Mouse (Mus musculus) ES-E14 (cell line): ENCODE data around the gene Gimap8. TPM values are rescaled to one million over a fixed set of nuclear protein-coding genes. Genes with fewer than 3 reads are reported as not detected.

Experiments
- DNase-seq: peaks from one replicate; pipeline ENCODE4 v3.0.0-alpha.2; 2013; ENCODE audit warnings: low read depth, low spot score
- H3K27ac ChIP-seq: 2 replicates; pipeline ENCODE4 v1.5.1; 2012; ENCODE audit warnings: low read depth, mild to moderate bottlenecking, low read length, moderate library complexity, mixed read lengths; ENCODE audit not compliant: poor library complexity, insufficient read depth, severe bottlenecking
- H3K36me3 ChIP-seq: 2 replicates; pipeline ENCODE4 v1.6.1; 2012; ENCODE audit warnings: mild to moderate bottlenecking, low read length, moderate library complexity, mixed read lengths; ENCODE audit not compliant: control insufficient read depth, poor library complexity, insufficient read depth, severe bottlenecking
- H3K4me1 ChIP-seq, 2 experiments: fragments of 150-350 bp in 1 of 2; sonication (generic) in 1 of 2; 2 replicates each; pipeline ENCODE4 v1.6.1; 2012; ENCODE audit warnings: low read length in 2 of 2, mild to moderate bottlenecking in 1 of 2, mixed read lengths in 1 of 2; ENCODE audit not compliant: control insufficient read depth in 2 of 2, insufficient read depth in 2 of 2, poor library complexity in 1 of 2
- H3K4me3 ChIP-seq, 2 experiments: fragments of 150-350 bp in 1 of 2; sonication (generic) in 1 of 2; 2 replicates each; pipeline ENCODE4 v1.5.1; 2012; ENCODE audit warnings: low read length in 2 of 2, low read depth in 1 of 2, mild to moderate bottlenecking in 1 of 2, mixed read lengths in 1 of 2; ENCODE audit not compliant: insufficient read depth in 1 of 2, poor library complexity in 1 of 2, severe bottlenecking in 1 of 2
- H3K9ac ChIP-seq: 2 replicates; pipeline ENCODE4 v1.6.1; 2012; ENCODE audit warnings: low read depth, mild to moderate bottlenecking, low read length, mixed read lengths; ENCODE audit not compliant: poor library complexity, insufficient read depth, severe bottlenecking
- H3K9me3 ChIP-seq: fragments of 150-350 bp; sonication (generic); 2 replicates; pipeline ENCODE4 v1.6.1; 2012; ENCODE audit warnings: low read depth, mild to moderate bottlenecking, low read length; ENCODE audit not compliant: control insufficient read depth, insufficient read depth
- CHD2 ChIP-seq: IDR thresholded peaks from 2 replicates; pipeline ENCODE4 v1.6.1; 2014; ENCODE audit warnings: mild to moderate bottlenecking, low read depth, low read length, inconsistent platforms
- HCFC1 ChIP-seq: IDR thresholded peaks from 2 replicates; pipeline ENCODE4 v1.6.1; 2012; ENCODE audit warnings: low read length, inconsistent platforms, borderline replicate concordance; ENCODE audit not compliant: insufficient read depth
- MAFK ChIP-seq: IDR thresholded peaks from 2 replicates; pipeline ENCODE4 v1.6.1; 2014; ENCODE audit warnings: mild to moderate bottlenecking, low read depth, low read length, inconsistent platforms; ENCODE audit not compliant: insufficient read depth
- ZC3H11A ChIP-seq: IDR thresholded peaks from 2 replicates; pipeline ENCODE4 v1.6.1; 2012; ENCODE audit warnings: low read depth, mild to moderate bottlenecking, inconsistent platforms, low read length, borderline replicate concordance
- ZNF384 ChIP-seq: IDR thresholded peaks from 2 replicates; pipeline ENCODE4 v1.6.1; 2012; ENCODE audit warnings: low read depth, low read length, inconsistent platforms
- in situ Hi-C, 2 experiments: fragments of 600-800 bp; cut with MboI; formaldehyde crosslinking; loops; one replicate each; pipeline ENCODE4 v1.15.1; 2025; ENCODE audit warnings: low sequenced_read_pairs in 2 of 2, inconsistent platforms in 1 of 2; ENCODE audit not compliant: unreplicated experiment in 2 of 2
- total RNA-seq: library from RNA; depleted of rRNA; stranded (reverse); fragments of 300-350 nt; gene quantifications from 2 replicates; pipeline ENCODE4 v1.2.3, GENCODE M21; 2012

Gene Gimap8
- total RNA-seq, 1 experiment = 0.22 TPM

DNA sequence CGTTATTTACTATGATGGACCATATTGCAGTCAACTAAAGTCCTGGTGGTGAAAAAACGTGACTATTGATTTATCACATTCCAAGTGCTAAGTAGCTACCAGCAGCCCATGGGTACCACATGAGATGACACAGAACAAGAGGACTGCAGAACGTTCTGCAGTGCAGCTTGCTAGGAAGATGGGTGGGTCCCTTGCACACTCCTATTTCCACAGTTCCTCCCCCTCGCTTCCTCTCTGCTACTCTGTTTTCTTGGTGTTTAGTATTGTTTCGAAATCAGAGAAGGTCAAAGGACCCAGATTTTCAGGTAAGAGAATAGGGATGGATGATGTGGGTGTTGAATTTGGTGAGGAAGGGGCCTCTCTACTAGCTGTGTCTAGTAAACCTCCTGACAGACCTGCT, 37.3 kb downstream of the Gimap8 start, which contains the start of gene Gimap4:
TSS of gene Gimap4 (plus strand) at position 231 of the 400 bp plus-strand sequence.
- Histone ChIP-seq H3K9me3 (no peaks in the 10 kb centered on the region), H3K4me3 (no peak within 1 kb of the TSS), H3K9ac (no peak within 1 kb of the TSS), H3K36me3 (no peaks in the 10 kb centered on the region), H3K27ac (no peak within 1 kb of the TSS), H3K4me1 (no peaks in the 10 kb centered on the region)
- in situ Hi-C loops = no loop called here
- TF ChIP-seq ZC3H11A (no peak), HCFC1 (no peak), ZNF384 (no peak), CHD2 (no peak), MAFK (no peak)
- no peak for DNase-seq

- DNase-seq = no peak
- Histone ChIP-seq H3K4me3 (no peak overlapping the region), H3K36me3 (no peaks in the 10 kb centered on the region), H3K27ac (no peak overlapping the region), H3K9me3 (no peaks in the 10 kb centered on the region), H3K4me1 (no peaks in the 10 kb centered on the region), H3K9ac (no peak overlapping the region)
- TF ChIP-seq ZNF384 (no peak), HCFC1 (no peak), CHD2 (no peak), ZC3H11A (no peak), MAFK (no peak)
- in situ Hi-C loops = no loop called here
Measured at GRCm38 (mm10) chr6:48684806-48685205, 37.8 kb downstream of the Gimap8 start.

GRCm38 (mm10) chr6:48685251-48685650, 38.2 kb downstream of the Gimap8 start:
- DNase-seq = no peak
- in situ Hi-C loops = no loop called here
- TF ChIP-seq HCFC1 (no peak), CHD2 (no peak), ZC3H11A (no peak), ZNF384 (no peak), MAFK (no peak)
- Histone ChIP-seq H3K27ac (no peak overlapping the region), H3K36me3 (no peaks in the 10 kb centered on the region), H3K4me3 (no peak overlapping the region), H3K9ac (no peak overlapping the region), H3K4me1 (no peaks in the 10 kb centered on the region), H3K9me3 (no peaks in the 10 kb centered on the region)

GRCm38 (mm10) chr6:48685694-48686665, 38.9 kb downstream of the Gimap8 start:
- H3K4me3 ChIP-seq = no peak overlapping the region
- no peak overlapping the region; the same call in 1 of the 2 replicates for H3K9ac ChIP-seq
- in situ Hi-C loops = no loop called here
- TF ChIP-seq CHD2 = no peak
- H3K27ac ChIP-seq = no peak overlapping the region
- no peaks in the 10 kb centered on the region for H3K9me3 ChIP-seq
- DNase-seq = no peak
- H3K4me1 ChIP-seq = no peaks in the 10 kb centered on the region
- H3K36me3 ChIP-seq = no peaks in the 10 kb centered on the region
